Mouse (Mus musculus) erythroblast, embryonic 14.5 days (primary cell): ENCODE data around the gene Plekha5.

ENCODE experiments used
- GATA1 ChIP-seq: IDR thresholded peaks from 2 replicates; pipeline ENCODE4 v1.6.1; 2012; ENCODE audit warnings: low read length, inconsistent platforms, mixed read lengths
- TAL1 ChIP-seq: IDR thresholded peaks from 3 replicates; pipeline ENCODE4 v1.6.1; 2012; ENCODE audit warnings: low read length, inconsistent platforms, mixed read lengths

- TF ChIP-seq TAL1, result no peak
- no peak for TF ChIP-seq GATA1
Observed at GRCm38 (mm10) chr6:140498074-140498473, 74.2 kb downstream of the Plekha5 start.
